Mouse (Mus musculus): ENCODE results near the gene Cacna2d3. TPM values are rescaled to one million over a fixed set of nuclear protein-coding genes. Genes with fewer than 3 reads are reported as not detected.

Cacna2d3 gene
- polyA plus RNA-seq, 1 experiment from 2014 or later: 3.3 TPM

DNA sequence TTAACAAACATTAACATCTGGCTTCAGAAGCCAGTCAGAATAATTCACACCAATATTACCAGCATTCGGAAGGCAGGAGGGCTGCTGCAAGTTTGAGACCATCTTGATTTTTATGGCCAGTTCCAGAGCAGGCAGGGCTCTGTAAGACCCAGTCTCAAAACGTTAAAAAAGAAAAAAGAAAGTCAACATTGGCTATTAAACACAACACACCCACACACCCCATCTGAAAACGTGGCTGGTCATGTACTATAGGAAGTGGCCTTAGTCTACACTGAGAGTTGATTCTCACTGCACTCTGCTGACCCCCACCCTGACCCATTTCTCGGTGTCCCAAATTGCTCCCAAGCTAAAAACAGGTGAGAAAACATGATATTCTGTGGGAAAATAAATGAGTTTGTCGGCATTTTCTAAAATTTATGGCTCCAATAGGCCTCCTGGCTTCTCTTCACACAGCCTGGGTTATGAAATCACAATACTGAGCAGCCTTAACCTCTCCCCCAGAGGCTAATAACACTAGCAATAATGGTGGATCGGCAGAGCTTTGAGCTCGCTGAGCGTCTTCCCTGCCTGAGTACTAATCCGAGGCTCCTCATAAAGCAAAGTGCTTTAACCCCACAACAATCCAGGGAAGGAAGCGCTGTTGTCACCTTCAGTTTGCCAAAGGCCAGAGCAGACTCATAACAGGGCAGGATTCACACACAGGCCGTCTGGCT is 160.4 kb downstream of the Cacna2d3 start:
- ATAC-seq (ENCODE audit: insufficient number of reproducible peaks, insufficient read depth, low FRiP score, low TSS enrichment, low read depth): peak; percentile 66
- peaks cover 18% of the 10 kb centered on the region for H3K4me1 ChIP-seq (replicated peaks)
- no peaks in the 10 kb centered on the region for H3K9me3 ChIP-seq
- no peak overlapping the region for H3K4me2 ChIP-seq
- H3K36me3 ChIP-seq: no peaks in the 10 kb centered on the region
- H3K4me3 ChIP-seq (replicated peaks): no peak overlapping the region
- no peaks in the 10 kb centered on the region for H3K27me3 ChIP-seq
- no peak overlapping the region for H3K9ac ChIP-seq (replicated peaks)
- H3K27ac ChIP-seq: 0 out of 2 replicates have a peak overlapping the region, but pooled peaks have one; percentile 12
- 32% methylated on average over 11 of the region's 11 CpGs for WGBS

- H3K27me3 ChIP-seq: no peaks in the 10 kb centered on the region
- H3K9ac ChIP-seq (replicated peaks): no peak overlapping the region
- H3K4me2 ChIP-seq: no peak overlapping the region
- ATAC-seq (ENCODE audit: insufficient number of reproducible peaks, insufficient read depth, low FRiP score, low TSS enrichment, low read depth): no peak
- H3K4me1 ChIP-seq (replicated peaks): peaks cover 18% of the 10 kb centered on the region
- H3K4me3 ChIP-seq (replicated peaks): no peak overlapping the region
- no peak overlapping the region for H3K27ac ChIP-seq
- WGBS: 88% methylated on average over 8 of the region's 8 CpGs
- H3K9me3 ChIP-seq: no peaks in the 10 kb centered on the region
- H3K36me3 ChIP-seq: no peaks in the 10 kb centered on the region
Observed at GRCm38 (mm10) chr14:29558440-29558839, 163.2 kb downstream of the Cacna2d3 start.

- Histone ChIP-seq H3K4me2 (no peak overlapping the region), H3K27me3 (no peaks in the 10 kb centered on the region), H3K27ac (no peak overlapping the region), H3K36me3 (no peaks in the 10 kb centered on the region), H3K9me3 (no peaks in the 10 kb centered on the region), H3K4me1 (replicated peaks) (peaks cover 4% of the 10 kb centered on the region), H3K4me3 (replicated peaks) (no peak overlapping the region), H3K9ac (replicated peaks) (no peak overlapping the region)
- WGBS: 93% methylated on average over 3 of the region's 3 CpGs
- no peak for ATAC-seq (ENCODE audit: insufficient number of reproducible peaks, insufficient read depth, low FRiP score, low TSS enrichment, low read depth)
Observed at GRCm38 (mm10) chr14:29556152-29556551, 165.5 kb downstream of the Cacna2d3 start.

- Histone ChIP-seq H3K9me3 (no peaks in the 10 kb centered on the region), H3K9ac (replicated peaks) (no peak overlapping the region), H3K27ac (no peak overlapping the region), H3K4me1 (replicated peaks) (no peaks in the 10 kb centered on the region), H3K4me3 (replicated peaks) (no peak overlapping the region), H3K27me3 (no peaks in the 10 kb centered on the region), H3K36me3 (no peaks in the 10 kb centered on the region), H3K4me2 (no peak overlapping the region)
- no peak for ATAC-seq (ENCODE audit: insufficient number of reproducible peaks, insufficient read depth, low FRiP score, low TSS enrichment, low read depth)
- WGBS: 83% methylated on average over 5 of the region's 5 CpGs
Observed at GRCm38 (mm10) chr14:29552471-29552870, 169.2 kb downstream of the Cacna2d3 start.

DNA sequence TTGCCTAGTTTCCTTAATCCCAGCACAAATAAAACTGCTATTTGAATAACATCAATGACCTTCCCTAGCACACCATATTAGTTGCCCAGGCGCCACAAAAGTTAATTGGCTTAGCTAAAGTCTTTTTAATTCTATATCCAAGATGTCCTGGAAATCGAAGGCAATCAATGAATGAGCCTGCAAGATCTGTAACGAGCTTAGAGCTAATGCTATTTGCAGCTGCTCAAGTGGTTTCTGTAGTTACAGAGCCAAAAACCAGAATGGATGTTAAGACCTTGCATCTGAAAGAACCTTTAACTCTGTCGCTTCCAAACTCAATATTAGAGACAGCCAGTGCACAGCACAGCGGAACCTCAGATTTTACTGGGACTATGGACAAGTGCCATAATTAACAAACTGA is 173.0 kb downstream of the Cacna2d3 start:
- no peaks in the 10 kb centered on the region for H3K9me3 ChIP-seq
- no peak overlapping the region for H3K4me3 ChIP-seq (replicated peaks)
- no peak overlapping the region for H3K4me2 ChIP-seq
- no peaks in the 10 kb centered on the region for H3K27me3 ChIP-seq
- 61% methylated on average over 5 of the region's 5 CpGs for WGBS
- H3K9ac ChIP-seq (replicated peaks): no peak overlapping the region
- H3K36me3 ChIP-seq: no peaks in the 10 kb centered on the region
- H3K27ac ChIP-seq: no peak overlapping the region
- H3K4me1 ChIP-seq (replicated peaks): no peaks in the 10 kb centered on the region
- no peak for ATAC-seq (ENCODE audit: insufficient number of reproducible peaks, insufficient read depth, low FRiP score, low TSS enrichment, low read depth)

- no peak overlapping the region for H3K4me2 ChIP-seq
- H3K36me3 ChIP-seq: no peaks in the 10 kb centered on the region
- ATAC-seq (ENCODE audit: insufficient number of reproducible peaks, insufficient read depth, low FRiP score, low TSS enrichment, low read depth): no peak
- 0 out of 2 replicates have a peak, but pooled peaks cover 2% of the 10 kb centered on the region for H3K9me3 ChIP-seq
- no peak overlapping the region for H3K9ac ChIP-seq (replicated peaks)
- no peaks in the 10 kb centered on the region; the same call in 1 of the 2 replicates for H3K27me3 ChIP-seq
- no peaks in the 10 kb centered on the region for H3K4me1 ChIP-seq (replicated peaks)
- no peak overlapping the region for H3K4me3 ChIP-seq (replicated peaks)
- no peak overlapping the region for H3K27ac ChIP-seq
- WGBS: 80% methylated on average over 3 of the region's 3 CpGs
Observed at GRCm38 (mm10) chr14:29530516-29530915, 191.1 kb downstream of the Cacna2d3 start.

- Histone ChIP-seq H3K27me3 (no peaks in the 10 kb centered on the region; the same call in 1 of the 2 replicates), H3K9me3 (0 out of 2 replicates have a peak, but pooled peaks cover 2% of the 10 kb centered on the region), H3K4me2 (no peak overlapping the region), H3K4me1 (replicated peaks) (no peaks in the 10 kb centered on the region), H3K27ac (no peak overlapping the region), H3K36me3 (no peaks in the 10 kb centered on the region), H3K9ac (replicated peaks) (no peak overlapping the region), H3K4me3 (replicated peaks) (no peak overlapping the region)
- no peak for ATAC-seq (ENCODE audit: insufficient number of reproducible peaks, insufficient read depth, low FRiP score, low TSS enrichment, low read depth)
- 77% methylated on average over 10 of the region's 10 CpGs for WGBS
Observed at GRCm38 (mm10) chr14:29528696-29529095, 193.0 kb downstream of the Cacna2d3 start.

GRCm38 (mm10) chr14:29519751-29520669 is 201.7 kb downstream of the Cacna2d3 start:
- 50% methylated on average over 7 of the region's 7 CpGs for WGBS
- no peak for ATAC-seq (ENCODE audit: insufficient number of reproducible peaks, insufficient read depth, low FRiP score, low TSS enrichment, low read depth)
- no peaks in the 10 kb centered on the region for H3K4me1 ChIP-seq (replicated peaks)
- H3K36me3 ChIP-seq: no peaks in the 10 kb centered on the region
- H3K27ac ChIP-seq: no peak overlapping the region
- H3K9me3 ChIP-seq: no peaks in the 10 kb centered on the region
- H3K4me2 ChIP-seq: no peak overlapping the region
- H3K27me3 ChIP-seq: no peaks in the 10 kb centered on the region; the same call in 1 of the 2 replicates
- H3K9ac ChIP-seq (replicated peaks): no peak overlapping the region
- H3K4me3 ChIP-seq (replicated peaks): no peak overlapping the region

GRCm38 (mm10) chr14:29502667-29503066 is 219.0 kb downstream of the Cacna2d3 start:
- 90% methylated on average over 5 of the region's 5 CpGs for WGBS
- ATAC-seq (ENCODE audit: insufficient number of reproducible peaks, insufficient read depth, low FRiP score, low TSS enrichment, low read depth): no peak

GRCm38 (mm10) chr14:29498546-29499290 is 222.9 kb downstream of the Cacna2d3 start:
- no peak overlapping the region for H3K4me3 ChIP-seq (replicated peaks)
- no peaks in the 10 kb centered on the region for H3K9me3 ChIP-seq
- H3K4me2 ChIP-seq: no peak overlapping the region
- H3K36me3 ChIP-seq: no peaks in the 10 kb centered on the region
- 0 out of 2 replicates have a peak, but pooled peaks cover 4% of the 10 kb centered on the region for H3K4me1 ChIP-seq (replicated peaks)
- ATAC-seq (ENCODE audit: insufficient number of reproducible peaks, insufficient read depth, low FRiP score, low TSS enrichment, low read depth): no peak
- WGBS: 64% methylated on average over 8 of the region's 8 CpGs
- H3K27ac ChIP-seq: no peak overlapping the region
- H3K27me3 ChIP-seq: no peaks in the 10 kb centered on the region
- no peak overlapping the region for H3K9ac ChIP-seq (replicated peaks)

More at GRCm38 (mm10) chr14:29502667-29503066, 219.0 kb downstream of the Cacna2d3 start:
- Histone ChIP-seq H3K9me3 (no peaks in the 10 kb centered on the region), H3K27ac (no peak overlapping the region), H3K36me3 (no peaks in the 10 kb centered on the region), H3K4me1 (replicated peaks) (0 out of 2 replicates have a peak, but pooled peaks cover 4% of the 10 kb centered on the region), H3K4me3 (replicated peaks) (no peak overlapping the region), H3K9ac (replicated peaks) (no peak overlapping the region), H3K4me2 (no peak overlapping the region), H3K27me3 (no peaks in the 10 kb centered on the region)

DNA sequence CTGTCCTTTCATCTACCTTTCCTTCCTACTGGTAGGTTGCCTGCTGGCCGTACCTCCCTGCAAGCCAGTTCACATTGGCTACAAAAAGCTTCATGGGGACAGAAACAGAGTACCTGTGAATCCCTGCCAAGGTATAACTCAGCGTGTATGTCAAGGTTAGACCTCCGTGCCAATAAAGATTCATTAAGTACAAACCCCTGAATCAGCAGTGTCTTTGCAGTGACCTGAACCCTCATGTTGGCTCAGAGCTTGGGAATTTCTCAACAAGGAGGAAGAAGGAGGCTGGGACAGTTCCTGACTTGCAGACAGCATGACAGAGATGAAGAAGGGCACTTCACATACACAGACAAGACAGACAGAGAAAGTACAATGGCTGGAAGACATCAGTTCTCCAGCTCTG is 225.1 kb downstream of the Cacna2d3 start:
- H3K4me1 ChIP-seq (replicated peaks): 0 out of 2 replicates have a peak, but pooled peaks cover 4% of the 10 kb centered on the region
- no peak for ATAC-seq (ENCODE audit: insufficient number of reproducible peaks, insufficient read depth, low FRiP score, low TSS enrichment, low read depth)

More for the DNA sequence above, 225.1 kb downstream of the Cacna2d3 start:
- Histone ChIP-seq H3K4me3 (replicated peaks) (no peak overlapping the region), H3K36me3 (no peaks in the 10 kb centered on the region), H3K4me2 (no peak overlapping the region), H3K9me3 (no peaks in the 10 kb centered on the region), H3K9ac (replicated peaks) (no peak overlapping the region), H3K27ac (no peak overlapping the region), H3K27me3 (no peaks in the 10 kb centered on the region)
- whole genome bisulfite sequencing: 93% methylated on average over 3 of the region's 3 CpGs
